Mouse (Mus musculus): ENCODE data around the gene Megf6. TPM values are rescaled to one million over a fixed set of nuclear protein-coding genes. Genes with fewer than 3 reads are reported as not detected.

Megf6 gene
- under 1 TPM; 0.25 to 0.40 TPM for total RNA-seq (2021)
- long read RNA-seq, experiment 1, result 0 reads
- long read RNA-seq, experiment 2, partial matches to known transcripts, result 0 of 1 reads
- long read RNA-seq, experiment 2, other reads (novel, unspliced or antisense), result 1 of 1 reads

- no peak for DNase-seq (ENCODE audit: low spot score)
Measured at GRCm38 (mm10) chr4:154170506-154171150, at the start of gene Megf6. Megf6 (plus strand) TSS chr4:154170730.

GRCm38 (mm10) chr4:154121800-154122199, 48.7 kb upstream of the Megf6 start:
- DNase-seq (ENCODE audit: low spot score), result no peak

- DNase-seq (ENCODE audit: low spot score), result no peak
Measured at GRCm38 (mm10) chr4:154122374-154122773, 48.2 kb upstream of the Megf6 start.

GRCm38 (mm10) chr4:154123553-154123952, 47.0 kb upstream of the Megf6 start:
- DNase-seq (ENCODE audit: low spot score), result no peak

GRCm38 (mm10) chr4:154125202-154125601, 45.3 kb upstream of the Megf6 start:
- no peak for DNase-seq (ENCODE audit: low spot score)

- no peak for DNase-seq (ENCODE audit: low spot score)
Measured at GRCm38 (mm10) chr4:154127273-154127672, 43.3 kb upstream of the Megf6 start.

GRCm38 (mm10) chr4:154129950-154130349, 40.6 kb upstream of the Megf6 start:
- DNase-seq (ENCODE audit: low spot score), result no peak

GRCm38 (mm10) chr4:154131894-154132293, 38.6 kb upstream of the Megf6 start:
- no peak for DNase-seq (ENCODE audit: low spot score)

GRCm38 (mm10) chr4:154134803-154135202, 35.7 kb upstream of the Megf6 start:
- DNase-seq (ENCODE audit: low spot score), result no peak

- no peak for DNase-seq (ENCODE audit: low spot score)
Measured at GRCm38 (mm10) chr4:154137139-154137538, 33.4 kb upstream of the Megf6 start.

GRCm38 (mm10) chr4:154139671-154140181, 30.8 kb upstream of the Megf6 start:
- DNase-seq (ENCODE audit: low spot score), result no peak

GRCm38 (mm10) chr4:154140182-154140212, 30.5 kb upstream of the Megf6 start, which contains the start of gene Trp73:
Trp73 (minus strand) TSS chr4:154140208.
- no peak for DNase-seq (ENCODE audit: low spot score)

GRCm38 (mm10) chr4:154140213-154141008, 30.1 kb upstream of the Megf6 start:
- no peak for DNase-seq (ENCODE audit: low spot score)

- DNase-seq (ENCODE audit: low spot score), result no peak
Measured at GRCm38 (mm10) chr4:154141009-154141867, 29.3 kb upstream of the Megf6 start.

GRCm38 (mm10) chr4:154142211-154143040, 28.1 kb upstream of the Megf6 start, which contains the start of gene Wrap73:
Wrap73 (plus strand) TSS chr4:154142372.
- DNase-seq (ENCODE audit: low spot score), result peak; percentile 89

- no peak for DNase-seq (ENCODE audit: low spot score)
Measured at GRCm38 (mm10) chr4:154144712-154145111, 25.8 kb upstream of the Megf6 start.

GRCm38 (mm10) chr4:154146342-154146741, 24.2 kb upstream of the Megf6 start:
- no peak for DNase-seq (ENCODE audit: low spot score)

- no peak for DNase-seq (ENCODE audit: low spot score)
Measured at GRCm38 (mm10) chr4:154154104-154154503, 16.4 kb upstream of the Megf6 start.

- no peak for DNase-seq (ENCODE audit: low spot score)
Measured at GRCm38 (mm10) chr4:154156050-154156449, 14.5 kb upstream of the Megf6 start.

GRCm38 (mm10) chr4:154157970-154158662, 12.4 kb upstream of the Megf6 start:
- DNase-seq (ENCODE audit: low spot score), result no peak

- DNase-seq (ENCODE audit: low spot score), result peak; percentile 88
Measured at GRCm38 (mm10) chr4:154159002-154159401, 11.5 kb upstream of the Megf6 start.

Measured in gastrocnemius, adult 18-20 months (tissue).